In genomic region chr16:22275142-22275541, GRCm38 (mm10) we compare ENCODE assay signal across 22 mouse cellular contexts. TPM values are rescaled to one million over a fixed set of nuclear protein-coding genes. Genes with fewer than 3 reads are reported as not detected.
DNase-seq lines count a peak whose midpoint lies in the region; ATAC-seq and TF ChIP-seq lines count a peak whose summit lies in the region.
"Had no signal": no experiment of that assay in that cellular context is flagged by ENCODE, and none has a peak within 500 bp of the region (broad histone marks: within the 10 kb centered on the region; RNA-seq: fewer than 3 reads in every experiment).

No protein-coding gene starts in this region.

- peak; percentile 52 for ATAC-seq in frontal cortex, adult (ENCODE audit: low TSS enrichment)
- ATAC-seq in megakaryocyte, adult 5-6 weeks (ENCODE audit: poor library complexity, severe bottlenecking) = no peak
- ATAC-seq: CD4-positive, CD25-positive, alpha-beta regulatory T cell, adult 4 months; forebrain, embryonic 13.5 days; forebrain, embryonic 15.5 days had no signal

- no peaks in the 10 kb centered on the region for H3K36me3 ChIP-seq in megakaryocyte, embryonic 14.5 days (replicated peaks; ENCODE audit: low read length)
- H3K36me3 ChIP-seq in E14TG2a.4 (ENCODE audit: insufficient read depth, low read length) = no peaks in the 10 kb centered on the region
- H3K36me3 ChIP-seq: embryonic facial prominence, embryonic 10.5 days; embryonic facial prominence, embryonic 12.5 days; forebrain, embryonic 15.5 days had no signal

- peaks cover 21% of the 10 kb centered on the region for H3K4me1 ChIP-seq in megakaryocyte, embryonic 14.5 days
- H3K4me1 ChIP-seq in E14TG2a.4 (replicated peaks; ENCODE audit: low read depth, low read length) = peaks cover 8% of the 10 kb centered on the region
- H3K4me1 ChIP-seq: embryonic facial prominence, embryonic 10.5 days; embryonic facial prominence, embryonic 12.5 days; forebrain, embryonic 13.5 days; forebrain, embryonic 15.5 days had no signal

- no peaks in the 10 kb centered on the region for H3K27me3 ChIP-seq in megakaryocyte, embryonic 14.5 days (replicated peaks)
- no peaks in the 10 kb centered on the region for H3K27me3 ChIP-seq in E14TG2a.4 (ENCODE audit: insufficient read depth, low read length)
- H3K27me3 ChIP-seq: CH12.LX; embryonic facial prominence, embryonic 12.5 days; forebrain, embryonic 13.5 days; forebrain, embryonic 15.5 days had no signal

- no peak for DNase-seq in frontal cortex, postnatal 14 days (ENCODE audit: low spot score in 2 of 2)
- peak; percentile 35 for DNase-seq in telencephalon, adult 2 months (ENCODE audit: low read depth, low spot score)
- no peak for DNase-seq in ovary, postnatal 14 days (ENCODE audit: low spot score)
- DNase-seq: adrenal gland, adult 2 months; adrenal gland, postnatal 10 days; adrenal gland, postnatal 25 days; B cell, adult 2 months; cerebellum, adult 11-12 months; cerebellum, adult 2 months; cerebellum, adult 9-10 months; cerebellum, postnatal 10 days; cerebellum, postnatal 25 days had no signal

- H3K4me3 ChIP-seq in megakaryocyte, embryonic 14.5 days (replicated peaks) = peak overlapping the region; percentile 46
- H3K4me3 ChIP-seq in E14TG2a.4 (replicated peaks; ENCODE audit: low read length) = 0 out of 2 replicates have a peak overlapping the region, but pooled peaks have one; percentile 1
- H3K4me3 ChIP-seq: embryonic facial prominence, embryonic 10.5 days; embryonic facial prominence, embryonic 12.5 days; forebrain, embryonic 13.5 days; forebrain, embryonic 15.5 days had no signal

- H3K9me3 ChIP-seq in megakaryocyte, embryonic 14.5 days = peaks cover 62% of the 10 kb centered on the region
- H3K9me3 ChIP-seq in E14TG2a.4 (ENCODE audit: low read length) = peaks cover 79% of the 10 kb centered on the region
- H3K9me3 ChIP-seq: forebrain, embryonic 15.5 days had no signal

- no peak for TF ChIP-seq CTCF in E14TG2a.4 (conservative IDR thresholded peaks at IDR 0.05; ENCODE audit: low read length)

RNA-seq across cellular contexts. Expression of gene Tra2b, which starts 9.3 kb away (rescaled TPM):
- 5.2 and 52.5 TPM in 2 replicates for polyA plus RNA-seq in megakaryocyte, embryonic 14.5 days (2012; ENCODE audit: insufficient read depth, low replicate concordance)
- 181 and 212 TPM in 2 replicates for total RNA-seq in megakaryocyte, adult 5-6 weeks (2015)
- total RNA-seq in megakaryocyte, adult 5-6 weeks (2017) = 310 and 361 TPM in 2 replicates
